17 mouse cellular contexts compared by ENCODE assay signal in the genomic region with DNA sequence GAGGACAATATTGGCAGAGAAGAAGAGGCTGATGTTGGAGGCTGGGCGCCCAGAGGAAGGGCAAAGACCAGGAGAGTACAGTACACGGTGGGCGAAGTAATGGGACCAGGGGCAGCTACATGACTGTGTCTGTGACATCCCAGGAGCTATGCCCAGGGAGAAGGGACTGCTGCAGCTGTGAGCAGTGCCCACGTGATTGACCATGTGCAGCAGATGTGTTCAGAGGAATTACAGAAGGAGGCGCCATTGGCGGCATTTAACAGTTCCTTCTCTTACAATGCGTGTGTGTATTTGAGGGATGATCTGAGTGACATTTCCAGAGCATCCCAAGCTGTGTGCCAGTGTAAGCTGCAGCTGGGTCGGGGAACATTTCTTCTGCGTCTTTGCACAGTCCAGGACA.
DNase-seq lines count a peak whose midpoint lies in the region; ATAC-seq and TF ChIP-seq lines count a peak whose summit lies in the region.
"Had no signal": no experiment of that assay in that cellular context is flagged by ENCODE, and none has a peak within 500 bp of the region (broad histone marks: within the 10 kb centered on the region; RNA-seq: fewer than 3 reads in every experiment).

No protein-coding gene starts in this region.

- H3K27ac ChIP-seq in hindbrain, embryonic 16.5 days (ENCODE audit: low read depth, low read length): no peak overlapping the region
- no peak overlapping the region for H3K27ac ChIP-seq in hindbrain, embryonic 13.5 days
- H3K27ac ChIP-seq in layer of hippocampus, adult 2 months: peak overlapping the region; percentile 46; the same call in 1 of the 2 replicates
- H3K27ac ChIP-seq in midbrain, postnatal 0 days (ENCODE audit: low read depth, low read length): no peak overlapping the region
- no peak overlapping the region for H3K27ac ChIP-seq in midbrain, embryonic 14.5 days (replicated peaks; ENCODE audit: low read depth, low read length)
- H3K27ac ChIP-seq: embryonic facial prominence, embryonic 12.5 days; forebrain, embryonic 15.5 days had no signal

- H3K27me3 ChIP-seq in hindbrain, embryonic 16.5 days (replicated peaks; ENCODE audit: control insufficient read depth, insufficient read depth, low read length): no peaks in the 10 kb centered on the region
- no peaks in the 10 kb centered on the region for H3K27me3 ChIP-seq in hindbrain, embryonic 13.5 days
- no peaks in the 10 kb centered on the region for H3K27me3 ChIP-seq in midbrain, postnatal 0 days (ENCODE audit: insufficient read depth, low read length)
- H3K27me3 ChIP-seq in midbrain, embryonic 14.5 days (ENCODE audit: control insufficient read depth, insufficient read depth, low read length): no peaks in the 10 kb centered on the region
- H3K27me3 ChIP-seq: embryonic facial prominence, embryonic 12.5 days; forebrain, embryonic 15.5 days; heart, embryonic 12.5 days had no signal

- TF ChIP-seq CTCF in layer of hippocampus, adult 2 months (conservative IDR thresholded peaks at IDR 0.05): peak; percentile 33
- TF ChIP-seq CTCF in midbrain, postnatal 0 days (IDR thresholded peaks at IDR 0.05): no peak
- TF ChIP-seq CTCF in brain, embryonic 14.5 days (IDR thresholded peaks at IDR 0.05; ENCODE audit: borderline replicate concordance, extremely low read depth, insufficient read depth, insufficient read length): no peak

- no peaks in the 10 kb centered on the region for H3K4me1 ChIP-seq in hindbrain, embryonic 16.5 days (ENCODE audit: control insufficient read depth, insufficient read depth, low read depth, low read length)
- H3K4me1 ChIP-seq in hindbrain, embryonic 13.5 days (replicated peaks): no peaks in the 10 kb centered on the region; the same call in 1 of the 2 replicates
- no peaks in the 10 kb centered on the region for H3K4me1 ChIP-seq in midbrain, postnatal 0 days (ENCODE audit: insufficient read depth, low read length)
- H3K4me1 ChIP-seq in midbrain, embryonic 14.5 days (ENCODE audit: control insufficient read depth, insufficient read depth, low read length): no peaks in the 10 kb centered on the region
- H3K4me1 ChIP-seq: forebrain, embryonic 15.5 days had no signal

- TF ChIP-seq POLR2A in brain, embryonic 14.5 days (IDR thresholded peaks at IDR 0.05; ENCODE audit: borderline replicate concordance, extremely low read depth, insufficient read depth, insufficient read length, poor library complexity, severe bottlenecking): no peak

- H3K36me3 ChIP-seq in hindbrain, embryonic 16.5 days (ENCODE audit: control insufficient read depth, insufficient read depth, low read length): no peaks in the 10 kb centered on the region
- H3K36me3 ChIP-seq in hindbrain, embryonic 13.5 days: no peaks in the 10 kb centered on the region
- no peaks in the 10 kb centered on the region for H3K36me3 ChIP-seq in midbrain, postnatal 0 days (ENCODE audit: insufficient read depth, low read length)
- no peaks in the 10 kb centered on the region for H3K36me3 ChIP-seq in midbrain, embryonic 14.5 days (ENCODE audit: control insufficient read depth, insufficient read depth, low read length)
- H3K36me3 ChIP-seq: embryonic facial prominence, embryonic 12.5 days; forebrain, embryonic 15.5 days; heart, embryonic 12.5 days had no signal

- WGBS in hindbrain, embryonic 16.5 days: 78% methylated on average over 9 of the region's 9 CpGs
- WGBS in hindbrain, embryonic 13.5 days: 88% methylated on average over 9 of the region's 9 CpGs
- WGBS in midbrain, postnatal 0 days: 77% methylated on average over 9 of the region's 9 CpGs
- 80% methylated on average over 9 of the region's 9 CpGs for WGBS in midbrain, embryonic 14.5 days

- no peaks in the 10 kb centered on the region for H3K9me3 ChIP-seq in hindbrain, embryonic 16.5 days (ENCODE audit: control insufficient read depth, low read length)
- H3K9me3 ChIP-seq in hindbrain, embryonic 13.5 days: 0 out of 2 replicates have a peak, but pooled peaks cover 3% of the 10 kb centered on the region
- H3K9me3 ChIP-seq in midbrain, postnatal 0 days (ENCODE audit: low read length): no peaks in the 10 kb centered on the region
- H3K9me3 ChIP-seq in midbrain, embryonic 14.5 days (ENCODE audit: control insufficient read depth, low read length): no peaks in the 10 kb centered on the region
- H3K9me3 ChIP-seq: embryonic facial prominence, embryonic 12.5 days; forebrain, embryonic 15.5 days; heart, embryonic 12.5 days had no signal

- peak; percentile 60; the same call in 1 of the 2 replicates for ATAC-seq in hindbrain, embryonic 16.5 days
- ATAC-seq in hindbrain, embryonic 13.5 days (ENCODE audit: low FRiP score): no peak
- no peak for ATAC-seq in midbrain, postnatal 0 days (ENCODE audit: low FRiP score)
- ATAC-seq in midbrain, embryonic 14.5 days (ENCODE audit: low FRiP score, low TSS enrichment): no peak
- ATAC-seq: forebrain, embryonic 15.5 days had no signal

- no peak overlapping the region for H3K4me2 ChIP-seq in hindbrain, embryonic 16.5 days (ENCODE audit: low read length)
- H3K4me2 ChIP-seq in hindbrain, embryonic 13.5 days: no peak overlapping the region
- no peak overlapping the region for H3K4me2 ChIP-seq in midbrain, postnatal 0 days (ENCODE audit: low read depth, low read length, poor library complexity, severe bottlenecking)
- H3K4me2 ChIP-seq in midbrain, embryonic 14.5 days (ENCODE audit: low read length): no peak overlapping the region
- H3K4me2 ChIP-seq: embryonic facial prominence, embryonic 12.5 days; forebrain, embryonic 15.5 days; heart, embryonic 12.5 days had no signal

- H3K9ac ChIP-seq in hindbrain, embryonic 16.5 days (ENCODE audit: low read depth, low read length): no peak overlapping the region
- H3K9ac ChIP-seq in hindbrain, embryonic 13.5 days: no peak overlapping the region
- no peak overlapping the region for H3K9ac ChIP-seq in midbrain, postnatal 0 days (replicated peaks; ENCODE audit: low read length, poor library complexity, severe bottlenecking)
- no peak overlapping the region for H3K9ac ChIP-seq in midbrain, embryonic 14.5 days (replicated peaks; ENCODE audit: low read length)
- H3K9ac ChIP-seq: embryonic facial prominence, embryonic 12.5 days; forebrain, embryonic 15.5 days; heart, embryonic 12.5 days had no signal

- peak in 1 of 2 experiments; percentile 30 for DNase-seq in layer of hippocampus, adult 2 months (ENCODE audit: low spot score in 2 of 2)
- no peak for DNase-seq in layer of hippocampus, postnatal 36 days
- peak; percentile 22 for DNase-seq in midbrain, postnatal 0 days (ENCODE audit: low spot score)
- no peak for DNase-seq in midbrain, embryonic 14.5 days
- DNase-seq in brain, embryonic 14.5 days (ENCODE audit: low read depth): peak; percentile 26
- DNase-seq in gastrocnemius, postnatal 10 days: no peak
- DNase-seq: adrenal gland, adult 2 months; adrenal gland, postnatal 36 days; cerebellum, adult 11-12 months; cerebellum, adult 9-10 months; cerebellum, postnatal 25 days; gastrocnemius, postnatal 25 days had no signal

- no peak overlapping the region for H3K4me3 ChIP-seq in hindbrain, embryonic 16.5 days (ENCODE audit: low read length)
- H3K4me3 ChIP-seq in hindbrain, embryonic 13.5 days: no peak overlapping the region
- H3K4me3 ChIP-seq in layer of hippocampus, adult 2 months: no peak overlapping the region
- no peak overlapping the region for H3K4me3 ChIP-seq in midbrain, postnatal 0 days (ENCODE audit: low read depth, low read length)
- no peak overlapping the region for H3K4me3 ChIP-seq in midbrain, embryonic 14.5 days (replicated peaks; ENCODE audit: low read depth, low read length)
- H3K4me3 ChIP-seq: embryonic facial prominence, embryonic 12.5 days; forebrain, embryonic 15.5 days; heart, embryonic 12.5 days had no signal

Comparison
In these comparisons a context has a peak if more than half of its experiments do, and no peak if none do; other contexts are left out.
1. DNase-seq: peak in midbrain, postnatal 0 days (single experiment) and brain, embryonic 14.5 days (single experiment); none in layer of hippocampus, postnatal 36 days (0 of 2), midbrain, embryonic 14.5 days (single experiment) and gastrocnemius, postnatal 10 days (single experiment).